Mouse (Mus musculus) kidney, embryonic 14.5 days (tissue): ENCODE measurements around the gene Ppp1r16b. TPM values are rescaled to one million over a fixed set of nuclear protein-coding genes. Genes with fewer than 3 reads are reported as not detected.

Experiments
- ATAC-seq: fragments of 200-750 bp; cut with Nextera tagmentation; 2 replicates; pipeline ENCODE4 v1.8.0; 2017; ENCODE audit warnings: moderate number of reproducible peaks, mild to moderate bottlenecking, moderate TSS enrichment, moderate library complexity; ENCODE audit not compliant: low FRiP score, low TSS enrichment
- H3K27ac ChIP-seq: fragments of 300-500 bp; sonication (generic); 2 replicates; pipeline ENCODE4 v1.5.1; 2014; ENCODE audit warnings: low read depth, mild to moderate bottlenecking, low read length, moderate library complexity, mixed read lengths
- H3K27me3 ChIP-seq: fragments of 300-500 bp; sonication (generic); 2 replicates; pipeline ENCODE4 v1.6.1; 2014; ENCODE audit warnings: mild to moderate bottlenecking, low read length; ENCODE audit not compliant: control insufficient read depth, insufficient read depth
- H3K36me3 ChIP-seq: fragments of 300-500 bp; sonication (generic); 2 replicates; pipeline ENCODE4 v1.6.1; 2014; ENCODE audit warnings: low read length, mixed read lengths; ENCODE audit not compliant: control insufficient read depth, insufficient read depth
- H3K4me1 ChIP-seq: fragments of 300-500 bp; sonication (generic); 2 replicates; pipeline ENCODE4 v1.6.1; 2014; ENCODE audit warnings: low read length, mixed read lengths; ENCODE audit not compliant: control insufficient read depth, insufficient read depth
- H3K4me2 ChIP-seq: fragments of 300-500 bp; sonication (generic); replicated peaks from 2 replicates; pipeline ENCODE4 v1.6.1; 2014; ENCODE audit warnings: low read depth, mild to moderate bottlenecking, low read length
- H3K4me3 ChIP-seq: fragments of 300-500 bp; sonication (generic); 2 replicates; pipeline ENCODE4 v1.5.1; 2014; ENCODE audit warnings: mild to moderate bottlenecking, low read length
- H3K9ac ChIP-seq: fragments of 300-500 bp; sonication (generic); 2 replicates; pipeline ENCODE4 v1.6.1; 2014; ENCODE audit warnings: low read depth, mild to moderate bottlenecking, low read length, moderate library complexity
- H3K9me3 ChIP-seq: fragments of 300-500 bp; sonication (generic); 2 replicates; pipeline ENCODE4 v1.6.1; 2016; ENCODE audit warnings: low read length; ENCODE audit not compliant: control insufficient read depth
- WGBS: fragments of 180-500 bp; shearing (Covaris S2); extraction: QIAGEN DNeasy Blood & Tissue Kit; methylation state at CpG from one replicate; pipeline ENCODE4 v1.1.7; 2014; 5-methylcytosine and 5-hydroxymethylcytosine counted together
- polyA plus RNA-seq: library from polyadenylated mRNA; unstranded; fragments of >200 nt; fragmentation: Nextera tagmentation; extraction: Ambion mirVana; gene quantifications from 2 replicates; pipeline ENCODE4 v1.2.1, GENCODE M21; 2014

Ppp1r16b gene
- polyA plus RNA-seq, 1 experiment from 2014 or later: 17.3 TPM

DNA sequence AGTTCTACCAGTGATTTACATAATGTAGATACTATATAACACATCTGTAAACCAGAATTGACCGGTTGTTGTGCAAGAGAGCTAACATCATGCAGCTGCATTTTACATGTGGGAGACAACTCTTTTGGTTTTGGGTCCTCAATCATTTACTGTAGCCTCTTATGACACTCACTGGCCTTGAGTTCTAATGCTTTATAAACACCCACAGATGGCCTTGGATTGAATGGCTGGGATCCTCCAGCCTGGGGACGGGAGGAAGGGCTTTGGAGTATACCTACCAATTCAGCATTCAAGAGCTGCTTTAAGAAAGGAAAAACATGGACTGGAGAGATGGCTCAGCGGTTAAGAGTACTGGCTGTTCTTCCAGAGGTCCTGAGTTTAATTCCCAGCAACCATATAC is 5.9 kb upstream of the Ppp1r16b start:
- whole genome bisulfite sequencing: 74% methylated on average over 3 of the region's 3 CpGs
- H3K27me3 ChIP-seq: no peaks in the 10 kb centered on the region
- H3K27ac ChIP-seq: peak overlapping the region; percentile 71; the same call in 1 of the 2 replicates
- ATAC-seq: no peak
- H3K4me2 ChIP-seq: no peak overlapping the region
- H3K36me3 ChIP-seq: no peaks in the 10 kb centered on the region
- no peak overlapping the region for H3K9ac ChIP-seq
- no peaks in the 10 kb centered on the region for H3K9me3 ChIP-seq
- H3K4me3 ChIP-seq: no peak overlapping the region
- H3K4me1 ChIP-seq: no peaks in the 10 kb centered on the region; the same call in 1 of the 2 replicates

- Histone ChIP-seq H3K9ac (no peak overlapping the region), H3K4me2 (no peak overlapping the region), H3K36me3 (no peaks in the 10 kb centered on the region), H3K27ac (no peak overlapping the region), H3K4me3 (no peak overlapping the region), H3K27me3 (peaks cover 41% of the 10 kb centered on the region), H3K4me1 (peaks cover 28% of the 10 kb centered on the region), H3K9me3 (no peaks in the 10 kb centered on the region)
- 50% methylated on average over 13 of the region's 13 CpGs for WGBS
- ATAC-seq: no peak
These were observed 1.0 kb downstream of the Ppp1r16b start for GRCm38 (mm10) chr2:158666071-158666800.

DNA sequence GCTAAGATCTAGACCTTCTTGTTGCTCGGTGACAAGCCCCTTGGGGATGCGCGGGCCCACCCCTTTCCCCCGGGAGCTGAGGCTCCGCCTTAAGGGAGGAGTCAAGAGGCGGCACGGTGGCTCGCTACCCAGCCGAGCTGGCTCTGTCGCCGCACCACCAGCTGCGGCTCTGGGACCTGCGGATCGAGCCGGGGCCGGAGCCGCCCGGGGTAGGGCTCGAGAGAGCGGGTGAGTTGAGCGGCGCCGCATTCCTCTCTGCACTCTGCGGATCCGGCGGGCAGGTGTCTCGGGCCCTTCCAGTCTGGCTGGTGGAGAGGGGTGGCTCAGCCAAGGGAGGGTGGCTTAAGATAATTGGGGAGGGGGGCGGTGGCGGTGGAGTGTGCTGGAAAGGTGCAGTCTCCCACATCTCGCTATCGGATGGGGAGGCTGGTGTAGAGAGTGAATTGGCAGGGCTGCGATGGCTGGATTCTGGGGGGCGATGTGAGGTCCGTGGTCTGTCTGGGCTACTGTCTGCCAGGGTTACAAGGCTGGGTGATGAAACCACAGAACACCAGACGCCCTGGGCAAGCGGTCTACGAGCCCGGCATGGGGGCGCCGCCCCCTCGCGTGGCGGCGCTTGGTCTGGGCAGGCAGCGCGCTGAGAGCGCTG is 1.9 kb downstream of the Ppp1r16b start:
- H3K4me3 ChIP-seq: peak overlapping the region; percentile 63
- WGBS: under 1% methylated on average over 46 of the region's 47 CpGs
- peak overlapping the region; percentile 68 for H3K9ac ChIP-seq
- peaks cover 41% of the 10 kb centered on the region for H3K27me3 ChIP-seq
- peaks cover 29% of the 10 kb centered on the region for H3K4me1 ChIP-seq
- H3K4me2 ChIP-seq: peak overlapping the region; percentile 95
- no peaks in the 10 kb centered on the region for H3K9me3 ChIP-seq
- ATAC-seq: peak; percentile 79
- H3K36me3 ChIP-seq: no peaks in the 10 kb centered on the region
- 0 out of 2 replicates have a peak overlapping the region, but pooled peaks have one; percentile 7 for H3K27ac ChIP-seq

GRCm38 (mm10) chr2:158667671-158668432 is 2.7 kb downstream of the Ppp1r16b start:
- Histone ChIP-seq H3K27ac (0 out of 2 replicates have a peak overlapping the region, but pooled peaks have one; percentile 7), H3K4me3 (peak overlapping the region; percentile 63), H3K9me3 (no peaks in the 10 kb centered on the region), H3K9ac (peak overlapping the region; percentile 68), H3K4me2 (peak overlapping the region; percentile 95), H3K4me1 (peaks cover 35% of the 10 kb centered on the region), H3K36me3 (no peaks in the 10 kb centered on the region), H3K27me3 (peaks cover 41% of the 10 kb centered on the region)
- ATAC-seq: peak; percentile 32
- WGBS: 1% methylated on average over 51 of the region's 54 CpGs

DNA sequence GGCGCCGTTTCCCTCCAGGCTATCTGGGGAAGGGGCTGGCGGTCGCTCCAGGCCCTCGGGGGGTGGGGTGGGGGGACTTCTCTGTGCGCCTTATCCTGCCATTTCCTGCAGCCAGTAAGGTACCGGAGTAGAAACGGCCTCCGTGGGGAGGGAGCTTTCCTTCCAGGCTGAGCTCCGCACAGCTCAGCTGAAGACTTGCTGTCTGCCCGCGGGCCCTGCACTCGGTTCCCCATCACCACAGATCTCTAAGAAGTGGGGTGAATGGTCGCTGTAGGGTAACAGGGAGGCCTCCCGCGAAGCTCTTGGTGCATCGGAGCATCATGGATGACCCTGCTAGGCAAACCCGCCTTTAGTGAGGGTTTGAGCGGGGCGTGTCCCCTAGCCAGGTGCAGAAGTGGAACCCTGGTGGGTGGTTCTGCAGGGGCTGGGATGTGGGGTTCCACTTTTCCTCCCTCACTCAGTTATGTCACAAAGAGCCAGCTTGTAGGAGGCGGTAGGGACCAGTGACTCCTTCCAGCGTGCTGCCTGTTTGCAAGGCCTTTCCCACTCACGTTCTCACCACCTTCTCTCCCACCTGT is 3.3 kb downstream of the Ppp1r16b start:
- Histone ChIP-seq H3K27ac (no peak overlapping the region), H3K4me3 (peak overlapping the region; percentile 63), H3K9ac (peak overlapping the region; percentile 68; the same call in 1 of the 2 replicates), H3K9me3 (no peaks in the 10 kb centered on the region), H3K4me1 (peaks cover 42% of the 10 kb centered on the region), H3K4me2 (peak overlapping the region; percentile 95), H3K27me3 (peaks cover 41% of the 10 kb centered on the region), H3K36me3 (no peaks in the 10 kb centered on the region)
- 11% methylated on average over 23 of the region's 23 CpGs for WGBS
- no peak for ATAC-seq

GRCm38 (mm10) chr2:158669199-158670195 is 4.3 kb downstream of the Ppp1r16b start:
- no peaks in the 10 kb centered on the region for H3K36me3 ChIP-seq
- 50% methylated on average over 13 of the region's 13 CpGs for WGBS
- H3K4me1 ChIP-seq: peaks cover 45% of the 10 kb centered on the region
- peak overlapping the region; percentile 37; the same call in 1 of the 2 replicates for H3K27ac ChIP-seq
- no peaks in the 10 kb centered on the region for H3K9me3 ChIP-seq
- peaks cover 41% of the 10 kb centered on the region for H3K27me3 ChIP-seq
- ATAC-seq: no peak
- peak overlapping the region; percentile 63; the same call in 1 of the 2 replicates for H3K4me3 ChIP-seq
- 0 out of 2 replicates have a peak overlapping the region, but pooled peaks have one; percentile 68 for H3K9ac ChIP-seq
- peak overlapping the region; percentile 95; the same call in 1 of the 2 replicates for H3K4me2 ChIP-seq

- peak; percentile 65 for ATAC-seq
- no peak overlapping the region for H3K4me3 ChIP-seq
- no peak overlapping the region for H3K9ac ChIP-seq
- peaks cover 45% of the 10 kb centered on the region for H3K4me1 ChIP-seq
- peaks cover 38% of the 10 kb centered on the region for H3K27me3 ChIP-seq
- peak overlapping the region; percentile 21; the same call in 1 of the 2 replicates for H3K4me2 ChIP-seq
- WGBS: 38% methylated on average over 10 of the region's 10 CpGs
- no peak overlapping the region for H3K27ac ChIP-seq
- H3K9me3 ChIP-seq: no peaks in the 10 kb centered on the region
- H3K36me3 ChIP-seq: no peaks in the 10 kb centered on the region
These were observed 5.4 kb downstream of the Ppp1r16b start for GRCm38 (mm10) chr2:158670571-158670970.
